Mouse (Mus musculus): ENCODE results near the gene Mctp1.

- no peak for TF ChIP-seq CTCF (IDR thresholded peaks at IDR 0.05; ENCODE audit: extremely low read depth, insufficient read depth, low read length)
- TF ChIP-seq POLR2A (IDR thresholded peaks at IDR 0.05; ENCODE audit: extremely low read depth, insufficient read depth, low read length): no peak
These were observed 665.4 kb downstream of the Mctp1 start for GRCm38 (mm10) chr13:77049736-77050135.
